Mouse (Mus musculus) lung, postnatal 0 days (tissue): ENCODE measurements at regions not wholly inside any gene's neighbourhood (a gene's known extent, or its start where the extent isn't known, plus 50 kb on each side); places are given as distances from the start of the nearest gene placed in this dataset.

Source experiments
- ATAC-seq: fragments of 200-750 bp; cut with Nextera tagmentation; 2 replicates; pipeline ENCODE4 v1.8.0; 2017; ENCODE audit warnings: moderate library complexity
- DNase-seq: peaks from one replicate; pipeline ENCODE4 v3.0.0-alpha.2; 2016; ENCODE audit warnings: low spot score
- H3K27ac ChIP-seq: fragments of 300-500 bp; sonication (generic); 2 replicates; pipeline ENCODE4 v1.5.1; 2014; ENCODE audit warnings: antibody characterized with exemption, mild to moderate bottlenecking, low read length, mixed read lengths
- H3K27me3 ChIP-seq: fragments of 300-500 bp; sonication (generic); replicated peaks from 2 replicates; pipeline ENCODE4 v1.6.1; 2014; ENCODE audit warnings: low read length, mixed read lengths; ENCODE audit not compliant: insufficient read depth
- H3K36me3 ChIP-seq: fragments of 300-500 bp; sonication (generic); 2 replicates; pipeline ENCODE4 v1.6.1; 2014; ENCODE audit warnings: low read length, mixed read lengths; ENCODE audit not compliant: insufficient read depth
- H3K4me1 ChIP-seq: fragments of 300-500 bp; sonication (generic); 2 replicates; pipeline ENCODE4 v1.6.1; 2014; ENCODE audit warnings: antibody characterized with exemption, low read depth, low read length, mixed read lengths; ENCODE audit not compliant: insufficient read depth
- H3K4me2 ChIP-seq: fragments of 300-500 bp; sonication (generic); replicated peaks from 2 replicates; pipeline ENCODE4 v1.6.1; 2014; ENCODE audit warnings: low read depth, mild to moderate bottlenecking, low read length, moderate library complexity, mixed read lengths
- H3K4me3 ChIP-seq: fragments of 300-500 bp; sonication (generic); 2 replicates; pipeline ENCODE4 v1.5.1; 2014; ENCODE audit warnings: low read depth, low read length
- H3K9ac ChIP-seq: fragments of 300-500 bp; sonication (generic); replicated peaks from 2 replicates; pipeline ENCODE4 v1.6.1; 2014; ENCODE audit warnings: low read depth, mild to moderate bottlenecking
- H3K9me3 ChIP-seq: fragments of 300-500 bp; sonication (generic); 2 replicates; pipeline ENCODE4 v1.6.1; 2016; ENCODE audit warnings: low read length, mixed read lengths
- CTCF ChIP-seq: IDR thresholded peaks from 2 replicates; pipeline ENCODE4 v1.5.1; 2016; ENCODE audit warnings: antibody characterized with exemption, mild to moderate bottlenecking
- EP300 ChIP-seq: IDR thresholded peaks from 2 replicates; pipeline ENCODE4 v1.6.1; 2016; ENCODE audit warnings: antibody characterized with exemption, mild to moderate bottlenecking, control low read depth
- WGBS: fragments of 180-500 bp; shearing (Covaris S2); extraction: QIAGEN DNeasy Blood & Tissue Kit; methylation state at CpG from one replicate; pipeline ENCODE4 v1.1.7; 2014; 5-methylcytosine and 5-hydroxymethylcytosine counted together

- no peaks in the 10 kb centered on the region for H3K4me1 ChIP-seq
- H3K27me3 ChIP-seq, result no peaks in the 10 kb centered on the region
- H3K27ac ChIP-seq, result no peak overlapping the region
- H3K9me3 ChIP-seq, result no peaks in the 10 kb centered on the region
- ATAC-seq, result no peak
- no peak overlapping the region for H3K4me3 ChIP-seq
- TF ChIP-seq CTCF (no peak), EP300 (no peak)
- H3K36me3 ChIP-seq, result no peaks in the 10 kb centered on the region
- no peak overlapping the region for H3K9ac ChIP-seq
- H3K4me2 ChIP-seq, result no peak overlapping the region
- no peak for DNase-seq
Observed at GRCm38 (mm10) chr1:149351338-149351907, 609.7 kb downstream of the Pla2g4a start.

DNA sequence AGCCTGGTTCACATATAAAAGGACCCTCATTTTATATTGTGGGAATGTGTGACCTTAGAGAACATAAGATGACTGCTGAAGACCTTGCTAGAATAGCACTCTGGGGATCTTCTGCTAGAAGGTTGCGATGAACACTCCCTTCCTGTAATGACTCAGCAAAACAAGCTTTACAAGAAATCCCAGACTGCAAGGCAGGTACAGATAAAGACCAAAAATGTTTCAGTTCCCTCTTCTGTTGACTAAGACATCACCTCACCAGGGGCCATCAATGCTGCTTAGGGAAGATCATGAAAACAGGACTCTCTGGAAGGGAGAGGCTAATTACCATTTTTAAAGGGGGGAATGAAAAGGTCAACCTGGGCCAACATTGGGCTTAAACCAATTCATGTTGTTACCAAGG lies 613.7 kb downstream of the Pla2g4a start:
- ATAC-seq (no peak), DNase-seq (no peak)
- no peaks in the 10 kb centered on the region for H3K9me3 ChIP-seq
- no peaks in the 10 kb centered on the region for H3K36me3 ChIP-seq
- 84% methylated on average over 1 of the region's 1 CpGs for WGBS
- H3K4me3 ChIP-seq, result no peak overlapping the region
- H3K27me3 ChIP-seq, result no peaks in the 10 kb centered on the region
- H3K4me1 ChIP-seq, result no peaks in the 10 kb centered on the region
- no peak overlapping the region for H3K4me2 ChIP-seq
- no peak overlapping the region for H3K9ac ChIP-seq
- TF ChIP-seq CTCF (no peak), EP300 (no peak)
- no peak overlapping the region for H3K27ac ChIP-seq

DNA sequence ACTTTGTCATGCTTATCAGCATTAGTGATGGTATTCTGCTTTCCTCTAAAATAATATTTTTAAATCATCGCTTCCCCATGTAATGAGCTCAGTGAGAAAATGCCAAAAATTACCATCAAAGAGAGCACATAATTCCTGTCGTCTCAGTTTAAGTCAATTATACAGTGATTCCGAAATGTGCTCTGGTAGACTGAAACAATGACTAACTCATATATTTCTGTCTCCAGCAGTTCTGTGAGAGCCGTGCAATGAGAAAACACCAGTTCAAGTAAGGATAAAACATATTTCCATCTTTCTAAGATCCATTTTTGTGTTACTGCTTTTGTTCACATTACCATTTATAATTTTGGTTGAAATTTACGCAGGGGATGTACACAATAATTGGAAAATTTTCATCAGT lies 622.9 kb downstream of the Pla2g4a start:
- no peaks in the 10 kb centered on the region for H3K4me1 ChIP-seq
- no peaks in the 10 kb centered on the region for H3K27me3 ChIP-seq
- H3K36me3 ChIP-seq, result no peaks in the 10 kb centered on the region
- no peak overlapping the region for H3K4me3 ChIP-seq
- no peak overlapping the region for H3K9ac ChIP-seq
- H3K4me2 ChIP-seq, result no peak overlapping the region
- TF ChIP-seq CTCF (no peak), EP300 (no peak)
- 81% methylated on average over 5 of the region's 5 CpGs for WGBS
- H3K27ac ChIP-seq, result no peak overlapping the region
- no peaks in the 10 kb centered on the region for H3K9me3 ChIP-seq
- ATAC-seq (no peak), DNase-seq (no peak)

- no peak for DNase-seq
- Histone ChIP-seq H3K4me1 (no peaks in the 10 kb centered on the region), H3K4me3 (no peak overlapping the region), H3K9me3 (no peaks in the 10 kb centered on the region), H3K27ac (no peak overlapping the region), H3K9ac (no peak overlapping the region), H3K36me3 (no peaks in the 10 kb centered on the region), H3K27me3 (no peaks in the 10 kb centered on the region), H3K4me2 (no peak overlapping the region)
- ATAC-seq, result no peak
- 35% methylated on average over 3 of the region's 3 CpGs for WGBS
- TF ChIP-seq CTCF, result no peak
- TF ChIP-seq EP300, result no peak
Observed at GRCm38 (mm10) chr1:149332239-149332638, 628.9 kb downstream of the Pla2g4a start.

GRCm38 (mm10) chr1:149327171-149327570 lies 633.9 kb downstream of the Pla2g4a start:
- Histone ChIP-seq H3K36me3 (no peaks in the 10 kb centered on the region), H3K9ac (no peak overlapping the region), H3K4me3 (no peak overlapping the region), H3K27ac (no peak overlapping the region), H3K9me3 (no peaks in the 10 kb centered on the region), H3K4me2 (no peak overlapping the region), H3K27me3 (no peaks in the 10 kb centered on the region), H3K4me1 (no peaks in the 10 kb centered on the region)
- 58% methylated on average over 3 of the region's 3 CpGs for WGBS
- DNase-seq (no peak), ATAC-seq (no peak)
- TF ChIP-seq EP300, result no peak
- no peak for TF ChIP-seq CTCF

GRCm38 (mm10) chr1:149323095-149323494 lies 638.0 kb downstream of the Pla2g4a start:
- TF ChIP-seq EP300 (no peak), CTCF (no peak)
- ATAC-seq (no peak), DNase-seq (no peak)
- 41% methylated on average over 1 of the region's 1 CpGs for WGBS
- Histone ChIP-seq H3K4me2 (no peak overlapping the region), H3K4me3 (no peak overlapping the region), H3K27me3 (no peaks in the 10 kb centered on the region), H3K9me3 (no peaks in the 10 kb centered on the region), H3K27ac (no peak overlapping the region), H3K9ac (no peak overlapping the region), H3K36me3 (no peaks in the 10 kb centered on the region), H3K4me1 (no peaks in the 10 kb centered on the region)

GRCm38 (mm10) chr1:149289725-149290124 lies 671.4 kb downstream of the Pla2g4a start:
- Histone ChIP-seq H3K4me2 (no peak overlapping the region), H3K9me3 (no peaks in the 10 kb centered on the region), H3K27me3 (no peaks in the 10 kb centered on the region), H3K4me1 (no peaks in the 10 kb centered on the region), H3K4me3 (no peak overlapping the region), H3K9ac (no peak overlapping the region), H3K36me3 (no peaks in the 10 kb centered on the region), H3K27ac (no peak overlapping the region)
- TF ChIP-seq EP300 (no peak), CTCF (no peak)
- DNase-seq, result no peak
- ATAC-seq, result no peak
- WGBS, result 94% methylated on average over 1 of the region's 1 CpGs
